Mouse (Mus musculus): Measurements from ENCODE around the gene Sema6d. TPM values are rescaled to one million over a fixed set of nuclear protein-coding genes. Genes with fewer than 3 reads are reported as not detected.
A peak's percentile ranks its signal among the peaks of the same experiment; 100 is the strongest.

The Sema6d gene
- polyA plus RNA-seq, 2 experiments = 12.9 to 19.1 TPM

DNA sequence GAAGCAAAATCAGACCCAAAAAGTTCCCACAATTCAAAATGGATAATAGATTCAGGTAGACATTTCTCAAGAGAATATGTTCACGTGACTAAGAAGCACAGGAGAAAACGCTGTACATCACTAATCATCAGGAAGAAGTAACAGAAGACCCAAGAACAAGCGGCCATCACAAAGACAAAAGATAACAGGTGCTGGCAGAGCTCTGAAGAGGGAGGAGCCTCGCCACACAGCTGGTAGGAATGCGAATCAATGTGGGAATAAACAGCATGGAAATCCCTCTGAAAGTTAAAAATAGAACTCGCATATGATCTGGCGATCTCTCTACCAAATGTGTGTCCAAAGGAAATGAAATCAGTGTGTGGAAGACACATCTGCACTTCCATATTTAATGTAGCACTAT lies 493.8 kb downstream of the Sema6d start:
- Histone ChIP-seq H3K4me1 (ENCODE audit: control insufficient read depth, insufficient read depth, low read length) (0 out of 2 replicates have a peak, but pooled peaks cover 4% of the 10 kb centered on the region), H3K4me3 (replicated peaks; ENCODE audit: low read length) (no peak overlapping the region), H3K4me2 (replicated peaks; ENCODE audit: low read depth, low read length, severe bottlenecking) (no peak overlapping the region), H3K27me3 (ENCODE audit: control insufficient read depth, insufficient read depth, low read length) (no peaks in the 10 kb centered on the region), H3K36me3 (ENCODE audit: control insufficient read depth, insufficient read depth, low read length) (no peaks in the 10 kb centered on the region), H3K9me3 (ENCODE audit: control insufficient read depth, low read length) (no peaks in the 10 kb centered on the region), H3K27ac (replicated peaks; ENCODE audit: low read depth, low read length) (no peak overlapping the region), H3K9ac (ENCODE audit: low read depth, low read length, severe bottlenecking) (no peak overlapping the region)
- ATAC-seq (ENCODE audit: low FRiP score, low read depth) = peak; percentile 60; the same call in 1 of the 2 replicates
- no peak for TF ChIP-seq POLR2A (IDR thresholded peaks at IDR 0.05; ENCODE audit: borderline replicate concordance, extremely low read depth, insufficient read depth, insufficient read length)
- DNase-seq (ENCODE audit: low spot score) = no peak
- 73% methylated on average over 7 of the region's 7 CpGs for WGBS

DNA sequence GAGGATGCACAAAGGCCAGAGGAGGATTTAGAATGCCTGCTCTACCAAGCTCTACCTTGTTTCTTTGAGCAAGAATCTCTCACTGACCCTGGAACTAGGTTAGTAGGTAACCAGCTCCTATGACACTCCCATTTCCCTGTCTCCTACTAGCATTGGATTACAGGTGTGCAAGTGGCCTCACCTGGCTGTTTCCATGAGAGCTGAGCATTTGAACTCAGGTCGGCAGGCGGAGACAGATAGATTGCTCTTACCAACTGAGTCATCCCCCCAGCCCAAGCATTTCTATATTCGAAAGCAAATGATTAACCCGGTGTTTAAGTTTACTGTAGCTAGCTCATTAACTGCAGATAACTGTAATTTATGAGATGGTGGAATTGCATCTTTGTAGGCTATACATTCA lies 503.0 kb downstream of the Sema6d start:
- H3K4me2 ChIP-seq (replicated peaks; ENCODE audit: low read depth, low read length, severe bottlenecking) = no peak overlapping the region
- no peaks in the 10 kb centered on the region for H3K36me3 ChIP-seq (ENCODE audit: control insufficient read depth, insufficient read depth, low read length)
- no peaks in the 10 kb centered on the region for H3K27me3 ChIP-seq (ENCODE audit: control insufficient read depth, insufficient read depth, low read length)
- no peak overlapping the region for H3K27ac ChIP-seq (replicated peaks; ENCODE audit: low read depth, low read length)
- no peak overlapping the region for H3K9ac ChIP-seq (ENCODE audit: low read depth, low read length, severe bottlenecking)
- no peak for TF ChIP-seq POLR2A (IDR thresholded peaks at IDR 0.05; ENCODE audit: borderline replicate concordance, extremely low read depth, insufficient read depth, insufficient read length)
- DNase-seq (ENCODE audit: low spot score) (no peak), ATAC-seq (ENCODE audit: low FRiP score, low read depth) (no peak)
- 83% methylated on average over 4 of the region's 4 CpGs for WGBS
- no peaks in the 10 kb centered on the region for H3K9me3 ChIP-seq (ENCODE audit: control insufficient read depth, low read length)
- 0 out of 2 replicates have a peak, but pooled peaks cover 9% of the 10 kb centered on the region for H3K4me1 ChIP-seq (ENCODE audit: control insufficient read depth, insufficient read depth, low read length)
- H3K4me3 ChIP-seq (replicated peaks; ENCODE audit: low read length) = no peak overlapping the region

DNA sequence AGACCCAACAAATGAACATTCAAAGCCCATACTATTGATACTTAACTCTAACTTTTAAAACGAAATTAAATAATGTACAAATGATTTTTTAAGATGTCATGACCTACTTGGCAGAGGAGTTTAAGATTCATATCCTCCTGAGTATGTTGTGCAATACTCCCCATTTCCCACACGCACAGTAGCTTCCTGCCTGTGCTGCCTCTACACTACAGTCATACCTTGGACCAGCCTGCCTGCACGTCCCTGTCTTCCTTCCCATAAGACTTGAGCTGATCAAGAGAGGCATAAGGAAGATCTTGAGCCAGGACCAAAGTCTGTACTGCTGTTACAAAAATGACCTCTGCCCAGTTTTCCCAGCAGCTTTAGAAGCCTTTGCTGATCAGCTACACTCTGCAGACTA lies 509.2 kb downstream of the Sema6d start:
- Histone ChIP-seq H3K27ac (replicated peaks; ENCODE audit: low read depth, low read length) (no peak overlapping the region), H3K36me3 (ENCODE audit: control insufficient read depth, insufficient read depth, low read length) (no peaks in the 10 kb centered on the region), H3K4me3 (replicated peaks; ENCODE audit: low read length) (no peak overlapping the region), H3K4me2 (replicated peaks; ENCODE audit: low read depth, low read length, severe bottlenecking) (no peak overlapping the region), H3K9me3 (ENCODE audit: control insufficient read depth, low read length) (no peaks in the 10 kb centered on the region), H3K4me1 (ENCODE audit: control insufficient read depth, insufficient read depth, low read length) (no peaks in the 10 kb centered on the region; the same call in 1 of the 2 replicates), H3K9ac (ENCODE audit: low read depth, low read length, severe bottlenecking) (no peak overlapping the region), H3K27me3 (ENCODE audit: control insufficient read depth, insufficient read depth, low read length) (0 out of 2 replicates have a peak, but pooled peaks cover 4% of the 10 kb centered on the region)
- WGBS = 56% methylated on average over 3 of the region's 3 CpGs
- ATAC-seq (ENCODE audit: low FRiP score, low read depth) (no peak), DNase-seq (ENCODE audit: low spot score) (no peak)
- TF ChIP-seq POLR2A (IDR thresholded peaks at IDR 0.05; ENCODE audit: borderline replicate concordance, extremely low read depth, insufficient read depth, insufficient read length) = no peak

DNA sequence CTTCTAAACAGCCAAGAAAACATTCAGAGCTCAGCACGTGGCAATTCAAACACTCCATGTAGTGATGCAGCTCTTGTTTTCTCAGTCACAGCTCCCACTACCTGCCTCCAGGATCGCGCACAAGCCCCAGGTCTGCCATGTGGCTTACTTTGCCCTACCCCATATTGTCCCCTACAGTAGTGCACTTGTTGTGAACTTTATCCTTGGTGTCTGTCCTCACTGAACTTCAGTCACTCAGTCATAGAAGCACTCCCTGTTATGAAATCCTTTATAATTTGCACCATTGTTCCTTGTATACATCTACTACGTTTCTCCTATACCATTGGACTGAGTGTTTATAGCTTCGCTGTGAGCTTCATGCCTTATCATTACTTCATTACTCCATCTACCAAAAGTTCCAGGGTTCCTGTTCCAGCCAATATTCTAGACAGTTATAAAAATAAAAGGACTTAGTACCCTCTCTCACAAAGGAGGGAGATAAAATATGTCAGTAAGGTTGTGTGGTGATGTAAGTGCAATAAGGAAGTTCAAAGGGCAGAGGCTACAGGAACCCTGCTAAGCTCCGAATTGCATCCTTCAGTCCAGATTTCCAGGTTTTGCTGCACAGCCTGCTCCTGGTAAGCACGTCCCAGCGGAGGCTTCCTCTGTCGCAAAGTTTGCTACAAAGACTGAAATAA lies 512.1 kb downstream of the Sema6d start:
- H3K9ac ChIP-seq (ENCODE audit: low read depth, low read length, severe bottlenecking) = no peak overlapping the region
- H3K4me3 ChIP-seq (replicated peaks; ENCODE audit: low read length) = no peak overlapping the region
- no peak for DNase-seq (ENCODE audit: low spot score)
- ATAC-seq (ENCODE audit: low FRiP score, low read depth) = no peak
- TF ChIP-seq POLR2A (IDR thresholded peaks at IDR 0.05; ENCODE audit: borderline replicate concordance, extremely low read depth, insufficient read depth, insufficient read length) = no peak
- no peak overlapping the region for H3K4me2 ChIP-seq (replicated peaks; ENCODE audit: low read depth, low read length, severe bottlenecking)
- H3K27me3 ChIP-seq (ENCODE audit: control insufficient read depth, insufficient read depth, low read length) = 0 out of 2 replicates have a peak, but pooled peaks cover 4% of the 10 kb centered on the region
- H3K36me3 ChIP-seq (ENCODE audit: control insufficient read depth, insufficient read depth, low read length) = no peaks in the 10 kb centered on the region
- H3K27ac ChIP-seq (replicated peaks; ENCODE audit: low read depth, low read length) = no peak overlapping the region
- no peaks in the 10 kb centered on the region for H3K9me3 ChIP-seq (ENCODE audit: control insufficient read depth, low read length)
- 60% methylated on average over 9 of the region's 9 CpGs for WGBS
- H3K4me1 ChIP-seq (ENCODE audit: control insufficient read depth, insufficient read depth, low read length) = no peaks in the 10 kb centered on the region; the same call in 1 of the 2 replicates

DNA sequence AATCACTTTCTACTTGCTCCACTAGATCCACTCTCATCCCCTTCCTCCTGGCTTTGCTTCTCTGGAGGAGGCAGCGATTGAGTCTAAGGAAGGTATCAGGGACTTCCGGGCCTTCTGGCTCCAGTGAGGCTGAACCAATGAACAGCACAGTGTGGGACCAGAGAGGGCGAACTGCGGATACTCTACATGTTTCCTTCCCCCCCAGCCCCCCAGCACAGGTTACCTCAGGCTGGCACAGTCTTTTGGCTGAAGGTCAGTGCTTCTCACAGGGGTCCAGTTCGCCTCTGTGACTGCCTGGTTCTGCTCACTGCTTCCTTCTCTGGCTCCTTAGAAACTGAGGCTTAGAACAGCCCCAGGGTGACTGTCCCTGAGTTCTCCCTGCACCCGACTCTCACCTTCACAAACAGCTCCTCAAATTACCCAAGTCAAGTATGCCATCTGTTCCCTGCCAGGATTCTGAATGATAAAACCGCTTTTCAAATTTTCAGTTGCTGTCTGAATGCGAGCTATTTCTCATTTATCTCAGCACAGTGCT lies 512.7 kb downstream of the Sema6d start:
- no peak for ATAC-seq (ENCODE audit: low FRiP score, low read depth)
- 57% methylated on average over 8 of the region's 8 CpGs for WGBS

More for the DNA sequence above, 512.7 kb downstream of the Sema6d start:
- no peak for DNase-seq (ENCODE audit: low spot score)
- no peak for TF ChIP-seq POLR2A (IDR thresholded peaks at IDR 0.05; ENCODE audit: borderline replicate concordance, extremely low read depth, insufficient read depth, insufficient read length)
- Histone ChIP-seq H3K4me1 (ENCODE audit: control insufficient read depth, insufficient read depth, low read length) (no peaks in the 10 kb centered on the region; the same call in 1 of the 2 replicates), H3K27me3 (ENCODE audit: control insufficient read depth, insufficient read depth, low read length) (0 out of 2 replicates have a peak, but pooled peaks cover 7% of the 10 kb centered on the region), H3K9me3 (ENCODE audit: control insufficient read depth, low read length) (no peaks in the 10 kb centered on the region), H3K9ac (ENCODE audit: low read depth, low read length, severe bottlenecking) (no peak overlapping the region), H3K4me3 (replicated peaks; ENCODE audit: low read length) (no peak overlapping the region), H3K27ac (replicated peaks; ENCODE audit: low read depth, low read length) (no peak overlapping the region), H3K4me2 (replicated peaks; ENCODE audit: low read depth, low read length, severe bottlenecking) (no peak overlapping the region), H3K36me3 (ENCODE audit: control insufficient read depth, insufficient read depth, low read length) (no peaks in the 10 kb centered on the region)

Data from limb, embryonic 14.5 days (tissue).